Mouse (Mus musculus) megakaryocyte, embryonic 14.5 days (primary cell): ENCODE measurements around the gene Olfr718-ps1. TPM values are rescaled to one million over a fixed set of nuclear protein-coding genes. Genes with fewer than 3 reads are reported as not detected.

Experiments
- H3K27me3 ChIP-seq: replicated peaks from 2 replicates; pipeline ENCODE3; 2012; ENCODE audit warnings: inconsistent platforms
- H3K36me3 ChIP-seq: replicated peaks from 2 replicates; pipeline ENCODE3; 2012; ENCODE audit warnings: low read length, inconsistent platforms, mixed read lengths
- H3K4me1 ChIP-seq: 2 replicates; pipeline ENCODE4 v1.6.1; 2012; ENCODE audit warnings: inconsistent platforms
- H3K4me3 ChIP-seq: replicated peaks from 2 replicates; pipeline ENCODE3; 2012; ENCODE audit warnings: moderate library complexity, mild to moderate bottlenecking, inconsistent platforms
- H3K9me3 ChIP-seq: 2 replicates; pipeline ENCODE4 v1.6.1; 2012; ENCODE audit warnings: inconsistent platforms
- FLI1 ChIP-seq: IDR thresholded peaks from 2 replicates; pipeline ENCODE4 v1.6.1; 2012; ENCODE audit warnings: low read length, inconsistent platforms, mixed read lengths
- GATA1 ChIP-seq: IDR thresholded peaks from 3 replicates; pipeline ENCODE4 v1.6.1; 2012; ENCODE audit warnings: mixed read lengths, low read length, inconsistent platforms, borderline replicate concordance
- polyA plus RNA-seq: library from polyadenylated mRNA; stranded (reverse); fragments of >175 nt; gene quantifications from 2 replicates; pipeline ENCODE4 v1.2.3, GENCODE M21; 2012; ENCODE audit warnings: low replicate concordance; ENCODE audit not compliant: insufficient read depth

Olfr718-ps1 gene
- polyA plus RNA-seq, 1 experiment = not detected

GRCm38 (mm10) chr5:143106842-143107241, 40.5 kb downstream of the Olfr718-ps1 start:
- no peak overlapping the region for H3K4me3 ChIP-seq
- TF ChIP-seq FLI1 (no peak), GATA1 (no peak)
- H3K36me3 ChIP-seq = peaks cover 23% of the 10 kb centered on the region
- H3K9me3 ChIP-seq = no peaks in the 10 kb centered on the region
- H3K27me3 ChIP-seq = no peaks in the 10 kb centered on the region
- H3K4me1 ChIP-seq = peaks cover 63% of the 10 kb centered on the region

- H3K36me3 ChIP-seq = peaks cover 19% of the 10 kb centered on the region
- H3K4me1 ChIP-seq = peaks cover 47% of the 10 kb centered on the region
- TF ChIP-seq FLI1 = no peak
- no peak for TF ChIP-seq GATA1
- no peaks in the 10 kb centered on the region for H3K27me3 ChIP-seq
- H3K9me3 ChIP-seq = no peaks in the 10 kb centered on the region
- H3K4me3 ChIP-seq = no peak overlapping the region
These were observed 44.1 kb downstream of the Olfr718-ps1 start for GRCm38 (mm10) chr5:143103231-143103630.

- TF ChIP-seq FLI1 (no peak), GATA1 (no peak)
- no peaks in the 10 kb centered on the region for H3K9me3 ChIP-seq
- H3K4me1 ChIP-seq = peaks cover 34% of the 10 kb centered on the region
- H3K36me3 ChIP-seq = peaks cover 26% of the 10 kb centered on the region
- no peak overlapping the region for H3K4me3 ChIP-seq
- H3K27me3 ChIP-seq = no peaks in the 10 kb centered on the region
These were observed 45.8 kb downstream of the Olfr718-ps1 start for GRCm38 (mm10) chr5:143101626-143102025.

- H3K36me3 ChIP-seq = peaks cover 74% of the 10 kb centered on the region
- TF ChIP-seq FLI1 = no peak
- TF ChIP-seq GATA1 = no peak
These were observed 52.1 kb downstream of the Olfr718-ps1 start for GRCm38 (mm10) chr5:143095256-143095655.

GRCm38 (mm10) chr5:143092891-143093290, 54.5 kb downstream of the Olfr718-ps1 start:
- Histone ChIP-seq H3K4me1 (peaks cover 18% of the 10 kb centered on the region), H3K4me3 (no peak overlapping the region), H3K36me3 (peaks cover 90% of the 10 kb centered on the region), H3K9me3 (no peaks in the 10 kb centered on the region), H3K27me3 (no peaks in the 10 kb centered on the region)
- TF ChIP-seq FLI1 = no peak
- no peak for TF ChIP-seq GATA1

More at GRCm38 (mm10) chr5:143095256-143095655, 52.1 kb downstream of the Olfr718-ps1 start:
- Histone ChIP-seq H3K9me3 (no peaks in the 10 kb centered on the region), H3K27me3 (no peaks in the 10 kb centered on the region), H3K4me1 (peaks cover 20% of the 10 kb centered on the region), H3K4me3 (no peak overlapping the region)

GRCm38 (mm10) chr5:143084898-143085297, 62.5 kb downstream of the Olfr718-ps1 start:
- no peaks in the 10 kb centered on the region for H3K4me1 ChIP-seq
- no peak overlapping the region for H3K4me3 ChIP-seq
- no peaks in the 10 kb centered on the region for H3K27me3 ChIP-seq
- peaks cover 98% of the 10 kb centered on the region for H3K36me3 ChIP-seq
- no peaks in the 10 kb centered on the region for H3K9me3 ChIP-seq
- TF ChIP-seq GATA1 (no peak), FLI1 (no peak)

Other genes with a start within 250 kb of the Olfr718-ps1 start
- 9,487 and 13,262 TPM in 2 replicates for gene Actb, start 240.8 kb downstream of the Olfr718-ps1 start, polyA plus RNA-seq
- 1.3 and 3.6 TPM in 2 replicates for gene Fscn1, start 187.2 kb downstream of the Olfr718-ps1 start, polyA plus RNA-seq
- 17.7 and 33.1 TPM in 2 replicates for gene Rnf216, start 34.6 kb downstream of the Olfr718-ps1 start, polyA plus RNA-seq
- 0.18 and 3.4 TPM in 2 replicates for gene Rbak, start 33.2 kb upstream of the Olfr718-ps1 start, polyA plus RNA-seq
- gene Spdye4b, start 33.4 kb upstream of the Olfr718-ps1 start, polyA plus RNA-seq = not detected in 2 replicates
- gene Spdye4a, start 79.3 kb upstream of the Olfr718-ps1 start, polyA plus RNA-seq = not detected in 2 replicates
- gene Zfp12, start 87.6 kb upstream of the Olfr718-ps1 start, polyA plus RNA-seq = 1.3 and 1.7 TPM in 2 replicates
- gene Zfp316, start 122.4 kb upstream of the Olfr718-ps1 start, polyA plus RNA-seq = 1.1 and 1.7 TPM in 2 replicates
- gene Zfp853, start 146.0 kb upstream of the Olfr718-ps1 start, polyA plus RNA-seq = 0.06 TPM in 1 of 2 replicates, not detected in the other
- 53.2 and 90.1 TPM in 2 replicates for gene E130309D02Rik, start 167.8 kb upstream of the Olfr718-ps1 start, polyA plus RNA-seq
- 56.0 and 65.8 TPM in 2 replicates for gene Zdhhc4, start 181.7 kb upstream of the Olfr718-ps1 start, polyA plus RNA-seq
- gene Grid2ip, start 209.8 kb upstream of the Olfr718-ps1 start, polyA plus RNA-seq = not detected in 2 replicates